Mouse (Mus musculus) right cerebral cortex, postnatal 25 days (tissue): ENCODE data around the gene Palm3.

ENCODE experiments used
- DNase-seq: peaks from one replicate; pipeline ENCODE4 v3.0.0; 2022

Gene Palm3

DNA sequence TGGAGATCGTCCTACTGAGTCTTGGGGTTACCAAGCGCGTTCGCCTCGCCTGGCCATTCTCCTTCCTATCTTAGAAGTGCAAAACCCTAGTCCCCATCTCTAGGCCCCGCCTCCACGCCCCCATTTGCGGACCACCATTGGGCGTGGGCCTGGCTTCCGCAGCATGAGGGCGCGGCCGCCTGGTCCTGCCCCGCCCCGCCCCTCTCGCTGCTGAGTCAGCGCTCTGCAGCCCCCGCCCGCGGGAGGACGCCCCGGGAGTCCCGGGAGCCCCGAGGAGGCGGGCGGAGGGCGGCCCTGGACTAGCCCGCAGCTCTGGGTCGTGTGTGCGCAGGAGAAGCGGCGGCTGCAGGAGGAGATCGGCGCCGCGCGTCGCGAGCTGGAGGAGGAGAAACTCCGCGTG lies 4.6 kb downstream of the Palm3 start:
- DNase-seq = no peak

DNA sequence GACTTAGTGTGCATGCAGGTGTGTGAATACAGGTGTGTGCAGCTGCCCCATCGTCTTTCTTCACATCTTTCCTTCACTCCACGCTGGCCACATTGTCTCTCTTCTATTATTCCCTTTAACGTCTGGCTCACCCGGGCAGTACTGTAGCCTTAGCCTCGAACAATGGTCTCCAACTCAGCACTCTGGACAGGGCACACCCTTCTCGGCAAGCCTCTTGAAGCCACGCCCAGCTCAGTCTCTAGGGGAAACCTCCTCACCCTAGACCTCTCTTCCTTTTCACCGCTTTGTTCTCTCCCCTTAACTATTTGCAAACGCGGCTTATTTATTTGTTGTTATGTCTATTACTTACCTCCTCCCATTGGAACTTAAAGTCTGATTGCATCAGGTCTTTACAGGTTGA lies 6.2 kb downstream of the Palm3 start:
- DNase-seq = no peak

DNA sequence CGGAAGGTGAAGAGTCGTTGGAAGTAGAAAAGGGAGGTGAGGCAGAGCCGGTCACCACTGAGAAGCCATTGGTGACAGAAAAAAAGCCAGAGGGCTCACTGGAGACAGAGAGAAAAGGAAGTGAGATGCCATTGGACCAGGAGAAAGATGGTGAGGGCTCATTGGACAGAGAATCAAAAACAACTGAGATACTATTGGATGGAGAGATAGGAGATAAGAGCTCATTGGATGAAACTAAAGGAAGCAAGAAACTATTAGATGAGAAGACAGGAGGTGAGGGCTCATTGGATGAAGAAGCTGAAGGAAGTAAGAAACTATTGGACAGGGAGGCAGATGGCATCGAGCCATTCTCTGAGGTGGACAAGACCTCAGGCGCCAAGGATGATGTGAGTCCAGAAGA lies 8.0 kb downstream of the Palm3 start:
- no peak for DNase-seq

DNA sequence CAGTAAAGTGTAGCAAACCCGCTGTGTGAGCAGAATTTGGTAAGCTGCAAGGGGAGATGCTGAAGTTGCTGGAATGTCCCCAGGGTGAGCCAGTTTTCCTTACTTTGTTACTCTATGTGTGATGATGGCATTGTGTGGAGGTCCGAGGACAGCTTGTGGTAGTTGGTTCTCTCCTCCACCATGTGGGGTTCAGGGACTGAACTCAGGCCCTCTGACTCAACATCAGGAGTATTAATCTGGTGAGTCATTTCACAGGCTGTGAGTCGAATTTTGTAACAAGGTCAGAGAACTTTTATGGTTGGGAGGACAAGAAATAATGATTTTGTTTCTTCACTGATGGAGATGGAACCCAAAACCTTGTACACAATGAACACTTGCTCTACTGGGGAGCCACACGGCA lies 11.5 kb downstream of the Palm3 start:
- no peak for DNase-seq

DNA sequence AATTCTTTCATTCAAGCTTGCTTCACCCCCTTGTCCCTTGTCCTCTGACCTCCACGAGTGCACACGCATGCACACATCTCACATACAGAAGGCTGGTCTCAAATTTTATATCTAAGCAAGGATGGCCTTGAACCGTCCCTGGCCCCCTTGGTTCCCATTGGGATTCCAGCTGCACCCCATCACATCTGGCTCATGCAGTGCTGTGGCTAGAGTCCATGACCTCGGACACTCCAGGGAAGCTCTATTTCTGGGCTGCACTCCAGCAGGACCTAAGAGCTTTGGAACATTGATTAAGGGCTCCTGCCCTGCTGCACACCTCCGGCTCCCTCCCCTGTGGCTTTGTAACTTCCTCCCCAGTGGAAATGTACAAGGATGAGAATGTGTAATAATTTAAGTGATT lies 16.7 kb downstream of the Palm3 start:
- DNase-seq = no peak

DNA sequence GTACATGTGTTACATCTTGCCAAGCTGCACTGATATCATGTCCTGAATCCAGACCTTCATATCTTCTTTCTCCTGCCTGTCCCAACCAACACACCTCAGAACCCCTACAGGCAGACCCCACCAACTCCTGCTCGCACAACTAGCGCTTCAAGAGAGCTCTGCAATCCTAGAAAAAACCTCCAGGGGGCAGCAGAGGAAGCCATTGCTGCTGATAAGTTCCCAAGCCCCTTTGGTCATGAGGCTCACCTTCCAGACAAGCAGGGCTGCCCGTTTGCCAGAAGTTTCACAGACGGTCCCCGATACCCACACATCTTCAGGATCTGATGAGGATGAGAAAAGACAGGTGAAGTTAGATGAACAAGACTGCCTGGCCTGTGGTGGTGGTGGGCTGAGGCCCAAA lies 17.8 kb downstream of the Palm3 start:
- peak; percentile 27 for DNase-seq

DNA sequence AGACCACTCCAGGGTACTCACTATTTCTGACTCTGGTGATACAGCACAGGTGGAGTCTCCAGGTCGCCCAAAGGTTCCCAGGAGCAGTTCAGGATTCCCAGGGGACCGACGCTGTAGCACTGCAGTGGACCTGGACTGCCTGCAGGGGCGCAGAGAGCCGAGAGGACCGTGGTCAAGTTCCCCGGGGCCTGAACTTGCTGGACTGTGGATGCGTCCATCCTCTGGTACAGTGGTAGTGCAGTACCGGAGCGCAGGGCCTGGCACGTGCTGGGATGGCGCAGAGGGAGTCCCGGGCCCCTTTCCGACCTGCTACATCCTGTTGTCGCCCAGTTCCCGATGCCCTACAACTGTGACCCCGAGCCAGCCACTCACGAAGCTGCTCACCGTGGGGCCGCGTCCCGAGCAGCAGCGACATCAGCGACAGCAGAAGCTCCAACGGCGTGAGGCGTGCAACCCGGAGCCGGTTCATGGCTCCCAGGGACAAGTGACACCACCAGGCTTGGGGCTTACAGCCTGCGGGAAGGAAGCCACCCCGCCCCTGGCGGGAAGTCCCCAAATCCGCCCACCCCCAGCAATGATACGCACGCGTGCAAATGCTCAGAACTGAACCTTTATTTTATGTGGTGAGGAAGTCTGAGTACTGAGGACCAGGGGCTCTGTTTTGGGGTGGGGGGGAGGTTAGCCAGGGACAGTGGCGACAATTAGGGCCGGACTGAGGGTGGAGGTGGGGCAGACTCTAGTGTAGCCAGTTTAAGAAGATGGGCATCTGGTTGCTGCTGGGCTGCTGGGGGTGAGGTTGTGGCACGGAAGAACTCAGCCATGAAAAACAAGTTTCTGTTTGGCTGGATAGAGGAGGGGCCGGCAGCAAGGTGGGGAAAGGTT lies 21.0 kb downstream of the Palm3 start, which contains the start of gene Il27ra:
Gene Il27ra, minus strand, starts transcription at position 524 of the 882 bp plus-strand sequence.
- DNase-seq = peak; percentile 25

DNA sequence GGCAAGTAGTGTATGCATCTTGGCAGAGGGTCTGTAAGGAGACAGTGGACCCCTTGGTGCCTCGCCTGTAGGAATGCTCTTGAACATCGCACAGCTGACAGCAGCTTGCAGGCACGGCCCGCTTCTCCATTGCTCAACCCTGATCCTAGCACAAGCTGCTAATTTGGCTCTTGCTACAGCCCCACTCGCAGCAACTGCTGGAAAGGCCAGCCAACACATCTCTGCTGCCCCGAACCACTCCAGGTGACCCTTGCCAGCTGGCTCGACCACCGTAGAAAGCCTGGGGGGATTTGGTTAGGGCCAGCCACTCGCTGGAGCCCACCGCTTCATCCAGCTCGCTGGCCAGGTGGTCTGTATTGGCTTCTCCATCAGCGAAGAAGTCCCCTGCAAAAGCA lies 21.7 kb downstream of the Palm3 start:
- no peak for DNase-seq

DNA sequence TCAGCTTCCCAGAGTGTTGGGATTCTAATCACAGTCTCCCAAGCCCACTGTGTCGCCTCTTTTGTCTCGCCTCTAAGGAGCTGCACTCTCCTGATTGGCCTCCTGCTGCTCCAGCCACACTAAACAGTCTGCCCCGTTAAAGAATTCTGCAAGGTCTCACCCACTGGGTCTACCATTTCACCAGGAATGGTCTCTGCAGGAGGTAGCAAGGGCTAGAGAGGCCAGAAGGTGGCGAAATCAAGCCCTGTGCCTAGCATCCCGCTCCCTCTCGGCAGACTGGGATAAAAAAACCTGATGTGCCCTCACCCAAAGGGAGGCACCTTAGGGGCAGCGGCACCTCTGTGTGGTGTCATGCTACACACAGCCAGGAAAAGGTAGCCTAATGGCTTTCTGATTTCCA lies 22.8 kb downstream of the Palm3 start:
- no peak for DNase-seq

DNA sequence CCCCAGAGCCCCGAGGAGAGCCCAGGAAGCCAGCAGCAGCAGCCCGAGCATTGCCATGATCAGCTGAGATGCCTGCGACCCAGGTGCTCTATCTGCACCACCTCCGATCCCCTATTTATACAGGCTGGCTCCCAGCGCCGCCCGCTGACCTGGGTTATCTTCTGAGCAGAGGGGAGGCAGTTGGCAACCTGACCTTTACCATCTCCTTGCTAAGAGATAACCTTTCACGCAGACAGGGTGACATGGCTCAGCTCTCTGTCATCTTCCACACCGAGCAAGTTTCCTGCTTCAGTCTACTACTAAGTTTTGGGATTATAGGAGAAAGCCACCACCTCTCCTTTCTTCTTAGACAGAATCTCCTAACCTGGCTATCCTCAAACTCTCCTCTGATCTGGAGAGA lies 23.6 kb downstream of the Palm3 start, which contains the start of gene Rln3:
Gene Rln3, minus strand, starts transcription at position 101 of the 400 bp plus-strand sequence.
- DNase-seq = no peak

DNA sequence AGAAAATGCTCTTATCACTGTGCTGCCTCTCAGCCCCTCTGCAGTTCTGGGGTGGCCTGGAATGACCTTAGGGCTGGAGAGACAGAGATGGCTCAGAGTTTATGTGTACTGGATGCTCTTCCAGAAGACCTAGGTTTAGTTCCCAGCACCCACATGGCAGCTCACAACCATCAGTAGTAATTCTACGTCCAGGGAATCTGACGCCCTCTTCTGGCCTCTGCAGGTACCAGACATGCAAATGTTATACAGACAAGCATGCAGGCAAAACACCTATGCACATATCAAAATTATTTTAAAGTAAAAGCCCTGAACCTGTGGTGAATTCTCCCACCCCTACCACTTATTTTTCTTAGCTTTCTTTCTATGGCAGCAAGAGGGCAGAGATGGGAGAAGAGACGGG lies 25.2 kb downstream of the Palm3 start:
- DNase-seq = no peak

DNA sequence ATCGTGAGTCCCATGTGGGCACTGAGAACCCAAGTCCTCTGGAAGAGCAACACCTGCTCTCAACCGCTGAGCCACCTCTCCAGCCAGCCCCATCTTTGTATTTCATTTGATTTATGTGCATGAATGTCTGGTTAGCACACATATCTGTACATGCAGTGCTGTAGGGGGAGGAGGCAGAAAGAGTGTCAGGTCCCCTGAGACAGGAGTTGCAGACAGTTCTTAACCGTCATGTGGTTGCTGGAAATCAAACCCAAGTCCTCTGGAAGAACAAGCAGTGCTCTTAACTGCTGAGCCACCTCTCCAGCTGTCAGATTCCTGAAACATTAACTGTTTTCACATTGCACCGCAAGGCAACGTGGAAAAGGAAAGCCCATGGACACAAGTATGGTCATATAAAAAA lies 26.9 kb downstream of the Palm3 start:
- DNase-seq = no peak

DNA sequence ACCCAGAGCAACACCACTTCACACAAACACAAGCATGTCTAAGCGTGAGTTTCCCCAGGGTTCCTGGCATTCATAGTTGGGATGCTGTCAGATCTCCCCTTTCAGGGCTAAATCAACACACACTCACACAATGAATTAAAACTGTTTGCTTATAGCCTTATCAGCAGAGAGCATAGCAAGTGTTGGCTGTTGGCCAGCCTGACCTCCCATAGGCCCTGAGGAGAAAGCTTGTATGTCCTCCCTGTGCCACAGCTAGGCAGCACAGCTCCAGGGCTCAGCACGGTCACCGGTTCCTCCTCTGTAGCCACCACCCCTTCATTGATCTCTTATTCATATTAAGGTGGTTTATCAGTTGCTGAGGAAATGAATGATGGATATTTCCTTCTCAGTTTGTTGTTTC lies 31.5 kb downstream of the Palm3 start:
- DNase-seq = no peak

DNA sequence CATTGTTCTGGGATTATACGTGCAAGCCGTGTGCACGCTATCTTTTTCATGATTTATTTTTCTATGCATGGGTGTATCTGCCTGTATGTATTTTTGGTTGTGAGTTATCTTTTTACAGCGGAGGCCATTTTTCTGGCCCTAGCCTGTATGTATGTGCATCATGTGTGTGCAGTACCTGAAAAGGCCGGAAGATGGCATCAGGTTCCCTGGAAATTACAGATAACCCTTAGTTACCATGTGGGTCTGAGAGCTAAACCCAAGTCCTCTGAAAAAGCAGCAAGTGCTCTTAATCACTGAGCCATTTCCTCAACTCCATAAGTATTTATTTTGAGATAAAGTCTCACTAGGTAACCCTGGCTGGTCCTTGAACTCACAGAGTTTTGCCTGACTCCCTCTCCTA lies 32.0 kb downstream of the Palm3 start:
- no peak for DNase-seq

DNA sequence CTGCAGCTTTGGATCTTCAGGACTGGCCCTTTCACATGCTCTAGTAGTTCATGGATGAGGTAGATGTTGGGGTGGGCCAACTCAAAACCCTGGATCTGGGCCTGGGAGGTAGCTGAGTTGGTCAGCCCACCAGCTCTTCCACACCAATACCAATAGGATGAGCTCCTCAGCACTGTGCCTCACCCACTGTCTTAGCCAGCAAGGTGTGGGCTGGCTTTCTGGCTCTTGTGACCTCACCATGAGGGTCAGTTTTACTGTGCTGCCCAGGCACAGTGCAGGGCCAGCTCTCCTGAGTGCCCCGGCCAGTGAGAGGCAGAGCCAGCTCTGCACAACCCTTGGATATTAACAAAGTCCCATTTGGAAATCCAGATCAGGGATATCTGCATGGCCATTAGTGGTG lies 36.6 kb downstream of the Palm3 start:
- no peak for DNase-seq

DNA sequence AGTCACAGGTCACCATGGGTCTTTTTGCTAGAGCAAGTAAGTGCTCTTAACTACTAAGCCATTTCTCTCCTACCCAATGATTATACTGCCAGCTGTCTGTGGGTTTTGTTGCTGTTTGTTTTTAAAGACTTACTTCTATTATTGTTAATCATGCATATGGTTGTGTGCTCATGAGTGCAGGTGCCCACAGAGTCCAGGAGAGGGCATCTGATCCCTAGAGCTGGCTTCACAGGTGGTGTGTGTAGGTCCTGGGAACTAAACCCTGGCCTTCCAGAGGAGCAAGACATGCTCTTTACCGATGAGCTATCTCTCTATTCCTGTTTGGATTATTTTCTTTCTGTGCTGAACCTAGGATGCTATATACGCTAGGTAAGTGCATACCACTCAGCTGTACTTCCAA lies 38.0 kb downstream of the Palm3 start:
- no peak for DNase-seq

DNA sequence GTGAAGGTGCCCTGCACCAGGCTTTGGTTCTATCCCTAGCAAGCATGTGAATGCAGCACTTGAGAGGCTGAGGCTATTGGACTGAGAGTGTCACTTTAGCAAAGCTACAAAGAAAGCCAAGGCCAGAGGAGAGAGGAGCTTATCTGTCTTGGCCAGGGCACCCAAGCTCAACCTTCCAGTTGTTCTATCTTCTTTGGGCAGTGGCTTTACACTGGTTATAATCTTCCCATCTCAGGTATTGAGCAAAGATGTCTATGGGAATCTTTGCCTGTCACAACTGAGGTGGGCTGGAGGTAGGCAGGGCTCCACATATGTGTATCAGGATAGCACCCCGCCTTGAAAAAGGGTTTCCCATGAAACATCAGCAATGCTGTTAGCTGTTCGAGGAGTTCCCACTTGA lies 39.0 kb downstream of the Palm3 start:
- no peak for DNase-seq

DNA sequence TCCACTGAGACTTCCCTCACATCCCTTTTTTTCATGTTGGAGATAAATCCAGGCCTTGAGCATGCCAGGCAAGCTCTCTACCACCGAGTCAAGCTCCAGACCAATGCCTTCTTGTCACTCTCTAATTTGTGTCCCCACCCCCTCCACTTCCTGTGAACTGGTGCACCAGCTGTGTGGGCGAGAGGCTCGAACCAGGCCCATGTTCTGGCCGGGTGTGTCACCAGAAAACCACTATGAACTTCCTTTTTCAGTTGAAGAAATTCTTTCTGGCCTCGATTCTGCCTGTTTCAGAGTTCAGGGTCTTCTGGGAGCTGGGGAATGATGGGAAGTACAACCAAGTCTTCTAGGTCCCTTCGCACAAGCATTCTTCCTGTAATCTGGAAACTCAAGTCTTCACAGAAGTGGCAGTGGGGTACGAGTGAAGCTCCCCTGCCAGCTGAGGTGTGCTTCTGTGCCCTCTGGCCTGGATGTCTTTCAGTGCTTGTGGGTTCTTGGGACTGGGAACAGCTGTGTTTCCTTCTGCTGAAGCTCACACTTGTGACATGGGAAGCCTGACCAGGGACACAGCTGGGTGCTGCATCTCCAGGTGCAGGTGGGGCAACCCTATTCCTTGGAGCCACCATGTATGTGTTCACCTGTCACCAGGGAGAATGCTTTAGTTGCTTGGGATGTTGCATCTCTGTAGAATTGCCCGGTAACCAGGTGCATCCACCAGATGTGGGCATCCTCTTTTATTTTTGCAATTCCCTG lies 42.8 kb downstream of the Palm3 start:
- no peak for DNase-seq

DNA sequence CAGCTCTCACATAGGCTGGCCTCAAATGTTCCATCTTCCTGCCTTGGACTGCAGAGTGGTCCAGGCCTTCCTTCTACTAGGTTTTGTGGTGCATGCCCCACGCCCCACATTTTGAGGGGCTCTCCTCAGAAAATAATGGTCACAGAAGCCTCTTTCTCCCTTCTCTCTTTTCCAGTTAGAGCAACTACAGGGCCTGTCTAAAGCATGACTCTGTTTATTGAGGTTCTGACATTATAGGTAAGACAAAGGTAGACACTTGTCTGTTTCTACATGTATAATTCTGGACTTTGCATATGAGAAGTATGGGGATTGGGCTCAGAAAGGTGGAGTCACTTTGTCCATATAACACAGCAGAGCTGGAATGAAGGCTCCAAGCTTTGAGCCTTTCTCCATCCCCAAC lies 43.8 kb downstream of the Palm3 start, which contains the start of gene Gm10643:
Gene Gm10643, minus strand, starts transcription at position 101 of the 400 bp plus-strand sequence.
- DNase-seq = no peak

DNA sequence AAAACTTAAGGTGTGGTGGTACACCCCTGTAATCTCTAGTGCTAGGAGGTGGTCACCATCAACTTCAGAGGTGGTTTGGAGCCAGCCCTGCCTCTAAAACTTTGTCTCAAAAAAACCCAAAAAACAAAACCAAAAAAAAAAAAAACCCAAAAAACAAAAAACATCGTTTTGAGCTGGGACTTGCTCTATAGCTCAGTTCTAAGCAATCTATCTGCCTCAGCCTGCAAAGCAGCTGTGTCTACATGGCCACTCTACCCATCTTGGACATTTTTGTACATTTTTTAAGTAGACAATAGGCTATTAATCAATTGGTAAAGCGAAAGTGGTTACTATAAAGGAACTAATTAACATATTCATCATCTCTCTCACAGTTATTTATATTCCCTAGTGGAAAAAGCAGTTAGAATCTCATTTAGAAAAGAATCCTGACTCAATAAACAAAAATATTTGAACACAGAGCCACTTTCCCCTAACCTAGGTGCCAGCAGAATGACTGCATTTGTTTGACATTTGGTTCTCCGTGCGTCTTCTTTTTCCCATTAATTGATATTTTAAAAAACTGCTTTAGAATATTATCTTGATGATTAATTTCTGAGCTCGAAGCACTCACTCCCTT lies 44.3 kb downstream of the Palm3 start:
- no peak for DNase-seq

DNA sequence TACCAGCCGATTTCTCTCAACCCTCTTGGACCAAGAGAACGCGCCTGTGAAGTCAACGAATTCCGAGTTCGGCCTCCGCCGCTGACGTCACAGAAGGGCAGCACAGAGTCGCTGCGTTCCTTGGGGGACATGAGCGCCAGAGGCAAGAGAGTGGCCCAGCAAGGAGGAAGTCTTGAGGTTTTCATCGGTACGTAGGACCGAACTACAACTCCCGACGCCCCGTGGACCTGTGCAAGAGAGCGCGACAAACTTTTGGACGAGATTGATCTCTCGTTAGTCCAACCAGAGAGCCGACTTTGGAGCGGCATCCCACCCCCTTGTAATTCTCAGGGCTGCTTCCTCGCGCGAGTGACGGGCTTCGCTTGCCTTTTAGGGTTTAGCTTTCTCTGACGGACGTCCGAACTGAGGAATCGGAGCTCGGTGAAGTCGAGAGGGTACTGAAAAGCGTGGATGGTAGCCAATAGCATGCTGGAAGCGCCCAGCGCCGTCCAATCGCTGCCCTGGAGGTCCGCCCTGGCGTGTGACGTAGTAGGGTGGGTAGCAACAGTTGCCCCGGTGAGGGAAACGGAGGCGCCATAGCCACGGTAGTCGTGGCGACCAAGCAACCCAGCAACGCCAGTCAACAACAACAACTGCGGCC lies 45.1 kb downstream of the Palm3 start, which contains the start of gene Rfx1:
Gene Rfx1, plus strand, starts transcription at position 544 of the 640 bp plus-strand sequence.
- peak; percentile 99 for DNase-seq

DNA sequence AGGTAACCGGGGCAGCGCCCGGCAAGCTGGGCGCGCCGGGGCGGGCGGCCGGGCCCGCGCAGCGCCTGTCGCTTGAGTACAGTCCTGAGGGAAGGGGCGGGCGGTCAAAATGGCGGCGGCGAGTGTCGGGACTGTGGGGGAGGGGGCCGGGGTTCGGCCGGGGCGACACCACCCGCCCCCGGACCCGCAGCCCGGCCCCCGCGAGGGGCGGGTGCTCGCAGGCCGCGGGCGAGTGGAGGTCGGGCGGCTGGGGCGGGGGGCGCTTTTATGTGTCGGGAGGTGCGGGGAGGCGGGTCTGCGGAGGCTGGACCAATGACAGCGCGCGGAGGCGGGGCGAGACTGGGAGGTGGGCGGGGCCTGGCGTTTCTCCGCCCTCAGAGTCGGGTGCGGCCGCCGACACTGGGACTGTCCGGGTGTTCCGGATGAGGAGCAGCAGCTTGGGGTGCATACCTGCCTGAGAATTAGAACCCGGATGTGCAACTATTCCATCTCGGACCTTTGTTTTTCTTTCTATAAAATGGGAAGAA lies 45.8 kb downstream of the Palm3 start:
- peak; percentile 95 for DNase-seq

DNA sequence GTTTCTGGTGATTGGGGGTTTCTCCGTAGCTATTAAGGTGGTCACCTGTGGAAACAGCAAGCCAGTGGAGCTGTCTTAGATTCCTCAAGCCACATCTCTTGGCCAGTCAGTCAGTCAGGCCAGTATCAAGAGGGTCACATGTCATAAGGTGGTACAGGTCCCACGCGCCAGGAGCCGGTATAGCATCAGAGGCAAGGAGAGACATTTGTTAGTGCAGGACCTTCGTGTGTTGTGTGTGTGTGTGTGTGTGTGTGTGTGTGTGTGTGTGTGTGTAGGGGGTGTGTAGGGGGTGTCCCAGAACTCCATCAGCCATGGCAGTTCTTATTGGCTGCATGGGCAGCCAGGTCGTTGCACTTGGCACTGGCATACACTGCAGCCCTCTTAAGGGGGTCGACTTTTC lies 46.6 kb downstream of the Palm3 start:
- no peak for DNase-seq
